Mouse (Mus musculus): ENCODE measurements around the gene 4930412O13Rik. TPM values are rescaled to one million over a fixed set of nuclear protein-coding genes. Genes with fewer than 3 reads are reported as not detected.

4930412O13Rik gene
- not detected in 2 replicates for polyA plus RNA-seq (2015; fragmentation: Nextera tagmentation; extraction: Ambion mirVana)

GRCm38 (mm10) chr2:9881051-9881591, at the start of gene 4930412O13Rik:
Gene 4930412O13Rik (plus strand): TSS chr2:9881252.
- ATAC-seq (ENCODE audit: low read depth): no peak
- H3K4me2 ChIP-seq (ENCODE audit: low read depth, low read length): peak within 1 kb of the TSS; percentile 81
- no peaks in the 10 kb centered on the region; the same call in none of the 2 replicates for H3K4me1 ChIP-seq (ENCODE audit: control insufficient read depth, low read depth, low read length)
- no peaks in the 10 kb centered on the region for H3K36me3 ChIP-seq (ENCODE audit: control insufficient read depth, insufficient read depth)
- 4% methylated on average over 31 of the region's 35 CpGs for WGBS (ENCODE audit: insufficient replicate concordance)
- no peak within 1 kb of the TSS for H3K9ac ChIP-seq (ENCODE audit: low read depth, low read length)
- H3K27me3 ChIP-seq (ENCODE audit: control insufficient read depth, insufficient read depth, low read depth, low read length): peaks cover 100% of the 10 kb centered on the region
- peak within 1 kb of the TSS; percentile 28 for H3K4me3 ChIP-seq (ENCODE audit: low read depth, low read length)
- H3K27ac ChIP-seq (ENCODE audit: low read length): no peak within 1 kb of the TSS
- no peaks in the 10 kb centered on the region for H3K9me3 ChIP-seq (replicated peaks; ENCODE audit: control insufficient read depth, low read length)

DNA sequence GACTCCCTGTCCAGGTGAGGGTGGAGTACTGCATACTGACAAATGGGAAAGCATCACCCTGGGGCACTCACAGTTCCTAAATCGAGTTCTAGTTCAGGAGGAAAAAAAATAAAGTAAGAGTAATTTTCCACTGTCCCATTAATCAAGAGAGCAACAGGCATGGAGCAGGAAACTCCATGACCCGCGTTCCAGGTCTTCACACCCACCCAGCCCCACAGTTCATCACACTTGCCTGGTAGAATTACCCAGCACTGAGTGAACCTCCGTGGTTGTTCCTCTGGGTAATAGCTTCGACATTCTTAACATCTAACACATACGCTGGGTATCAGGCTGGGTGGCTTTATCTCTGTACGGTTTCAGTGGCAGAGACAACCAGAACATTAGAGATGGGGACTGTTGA, 47.3 kb upstream of the 4930412O13Rik start:
- 59% methylated on average over 7 of the region's 7 CpGs for WGBS (ENCODE audit: insufficient replicate concordance)
- no peak for ATAC-seq (ENCODE audit: low read depth)
- no peaks in the 10 kb centered on the region for H3K9me3 ChIP-seq (replicated peaks; ENCODE audit: control insufficient read depth, low read length)

DNA sequence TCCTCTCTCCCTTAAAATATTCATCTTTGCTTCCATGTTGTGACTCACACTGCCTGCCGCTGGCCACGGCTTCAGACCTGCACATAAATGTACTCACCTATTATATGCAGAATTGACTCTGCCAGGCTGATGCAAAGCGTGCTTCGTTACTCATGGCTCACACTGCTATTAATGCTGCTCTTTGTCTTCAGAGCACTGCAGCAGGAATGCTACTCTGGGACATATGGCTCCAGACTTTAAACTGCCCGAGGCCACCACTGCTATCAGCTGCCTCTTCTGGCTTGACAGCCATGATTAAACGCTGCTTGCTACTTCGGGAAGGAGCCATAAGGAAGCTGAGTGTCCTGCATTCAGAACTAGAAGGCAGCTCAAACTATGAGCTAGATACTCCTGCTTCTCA, 45.9 kb upstream of the 4930412O13Rik start:
- Histone ChIP-seq H3K4me2 (ENCODE audit: low read depth, low read length) (no peak overlapping the region), H3K4me3 (ENCODE audit: low read depth, low read length) (no peak overlapping the region), H3K9ac (ENCODE audit: low read depth, low read length) (no peak overlapping the region), H3K27me3 (ENCODE audit: control insufficient read depth, insufficient read depth, low read depth, low read length) (no peaks in the 10 kb centered on the region), H3K27ac (ENCODE audit: low read length) (no peak overlapping the region), H3K4me1 (ENCODE audit: control insufficient read depth, low read depth, low read length) (no peaks in the 10 kb centered on the region), H3K36me3 (ENCODE audit: control insufficient read depth, insufficient read depth) (no peaks in the 10 kb centered on the region), H3K9me3 (replicated peaks; ENCODE audit: control insufficient read depth, low read length) (no peaks in the 10 kb centered on the region)
- WGBS (ENCODE audit: insufficient replicate concordance): 64% methylated on average over 7 of the region's 7 CpGs
- ATAC-seq (ENCODE audit: low read depth): no peak

More for the DNA sequence above, 47.3 kb upstream of the 4930412O13Rik start:
- no peak overlapping the region for H3K4me2 ChIP-seq (ENCODE audit: low read depth, low read length)
- no peak overlapping the region for H3K9ac ChIP-seq (ENCODE audit: low read depth, low read length)
- H3K4me3 ChIP-seq (ENCODE audit: low read depth, low read length): no peak overlapping the region
- H3K4me1 ChIP-seq (ENCODE audit: control insufficient read depth, low read depth, low read length): no peaks in the 10 kb centered on the region
- no peaks in the 10 kb centered on the region for H3K27me3 ChIP-seq (ENCODE audit: control insufficient read depth, insufficient read depth, low read depth, low read length)
- no peaks in the 10 kb centered on the region for H3K36me3 ChIP-seq (ENCODE audit: control insufficient read depth, insufficient read depth)
- no peak overlapping the region for H3K27ac ChIP-seq (ENCODE audit: low read length)

- Histone ChIP-seq H3K4me2 (ENCODE audit: low read depth, low read length) (no peak overlapping the region), H3K36me3 (ENCODE audit: control insufficient read depth, insufficient read depth) (no peaks in the 10 kb centered on the region), H3K4me1 (ENCODE audit: control insufficient read depth, low read depth, low read length) (no peaks in the 10 kb centered on the region), H3K9me3 (replicated peaks; ENCODE audit: control insufficient read depth, low read length) (no peaks in the 10 kb centered on the region), H3K27ac (ENCODE audit: low read length) (no peak overlapping the region), H3K4me3 (ENCODE audit: low read depth, low read length) (no peak overlapping the region), H3K9ac (ENCODE audit: low read depth, low read length) (no peak overlapping the region), H3K27me3 (ENCODE audit: control insufficient read depth, insufficient read depth, low read depth, low read length) (no peaks in the 10 kb centered on the region)
- no peak for ATAC-seq (ENCODE audit: low read depth)
- 63% methylated on average over 13 of the region's 13 CpGs for WGBS (ENCODE audit: insufficient replicate concordance)
Measured at GRCm38 (mm10) chr2:9852851-9853576, 28.0 kb upstream of the 4930412O13Rik start.

DNA sequence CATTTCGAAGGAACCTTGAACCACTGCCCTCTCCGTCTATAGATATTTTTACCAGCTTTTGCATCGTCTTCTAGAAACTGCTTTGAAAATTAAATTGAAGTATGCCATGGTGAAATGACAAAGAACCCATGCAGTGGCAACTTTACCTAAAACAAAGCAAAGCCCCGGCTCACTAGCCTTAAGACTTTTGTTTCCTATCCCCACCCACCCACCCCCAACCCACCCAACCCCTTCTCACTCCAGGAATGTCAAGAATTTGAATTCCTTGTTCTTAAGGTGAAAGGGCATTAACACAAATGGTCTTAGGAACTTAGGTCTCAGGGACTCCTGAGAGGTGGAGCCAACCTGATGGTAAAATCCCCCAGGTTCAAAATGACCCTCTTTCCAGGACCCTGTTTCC, 25.2 kb upstream of the 4930412O13Rik start:
- no peaks in the 10 kb centered on the region for H3K9me3 ChIP-seq (replicated peaks; ENCODE audit: control insufficient read depth, low read length)
- H3K4me3 ChIP-seq (ENCODE audit: low read depth, low read length): no peak overlapping the region
- no peaks in the 10 kb centered on the region for H3K4me1 ChIP-seq (ENCODE audit: control insufficient read depth, low read depth, low read length)
- ATAC-seq (ENCODE audit: low read depth): no peak
- H3K36me3 ChIP-seq (ENCODE audit: control insufficient read depth, insufficient read depth): no peaks in the 10 kb centered on the region
- H3K27ac ChIP-seq (ENCODE audit: low read length): no peak overlapping the region
- WGBS (ENCODE audit: insufficient replicate concordance): 39% methylated on average over 4 of the region's 4 CpGs
- no peak overlapping the region for H3K9ac ChIP-seq (ENCODE audit: low read depth, low read length)
- H3K4me2 ChIP-seq (ENCODE audit: low read depth, low read length): no peak overlapping the region
- H3K27me3 ChIP-seq (ENCODE audit: control insufficient read depth, insufficient read depth, low read depth, low read length): no peaks in the 10 kb centered on the region

DNA sequence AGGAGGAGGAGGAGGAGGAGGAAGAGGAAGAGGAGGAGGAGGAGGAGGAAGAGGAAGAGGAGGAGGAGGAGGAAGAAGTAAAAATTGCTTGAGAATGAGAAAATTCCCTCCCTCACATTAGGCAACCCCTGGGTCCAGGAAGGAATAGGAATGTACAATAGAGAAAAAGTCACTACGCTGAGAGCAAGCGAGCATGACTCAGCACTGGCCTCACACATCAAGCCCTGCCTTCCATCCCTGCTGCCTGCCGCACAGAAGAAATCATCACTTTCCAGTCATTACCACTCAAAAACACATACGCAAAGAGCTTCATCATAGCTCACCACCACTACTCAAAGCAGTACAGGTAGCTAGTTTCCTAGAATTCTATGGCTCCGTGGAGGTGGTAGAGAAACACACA, 20.4 kb upstream of the 4930412O13Rik start:
- no peaks in the 10 kb centered on the region for H3K4me1 ChIP-seq (ENCODE audit: control insufficient read depth, low read depth, low read length)
- H3K4me3 ChIP-seq (ENCODE audit: low read depth, low read length): no peak overlapping the region
- WGBS (ENCODE audit: insufficient replicate concordance): 47% methylated on average over 5 of the region's 5 CpGs
- H3K4me2 ChIP-seq (ENCODE audit: low read depth, low read length): no peak overlapping the region
- ATAC-seq (ENCODE audit: low read depth): no peak
- H3K36me3 ChIP-seq (ENCODE audit: control insufficient read depth, insufficient read depth): no peaks in the 10 kb centered on the region
- no peaks in the 10 kb centered on the region for H3K27me3 ChIP-seq (ENCODE audit: control insufficient read depth, insufficient read depth, low read depth, low read length)
- H3K27ac ChIP-seq (ENCODE audit: low read length): no peak overlapping the region
- H3K9ac ChIP-seq (ENCODE audit: low read depth, low read length): no peak overlapping the region
- H3K9me3 ChIP-seq (replicated peaks; ENCODE audit: control insufficient read depth, low read length): no peaks in the 10 kb centered on the region

DNA sequence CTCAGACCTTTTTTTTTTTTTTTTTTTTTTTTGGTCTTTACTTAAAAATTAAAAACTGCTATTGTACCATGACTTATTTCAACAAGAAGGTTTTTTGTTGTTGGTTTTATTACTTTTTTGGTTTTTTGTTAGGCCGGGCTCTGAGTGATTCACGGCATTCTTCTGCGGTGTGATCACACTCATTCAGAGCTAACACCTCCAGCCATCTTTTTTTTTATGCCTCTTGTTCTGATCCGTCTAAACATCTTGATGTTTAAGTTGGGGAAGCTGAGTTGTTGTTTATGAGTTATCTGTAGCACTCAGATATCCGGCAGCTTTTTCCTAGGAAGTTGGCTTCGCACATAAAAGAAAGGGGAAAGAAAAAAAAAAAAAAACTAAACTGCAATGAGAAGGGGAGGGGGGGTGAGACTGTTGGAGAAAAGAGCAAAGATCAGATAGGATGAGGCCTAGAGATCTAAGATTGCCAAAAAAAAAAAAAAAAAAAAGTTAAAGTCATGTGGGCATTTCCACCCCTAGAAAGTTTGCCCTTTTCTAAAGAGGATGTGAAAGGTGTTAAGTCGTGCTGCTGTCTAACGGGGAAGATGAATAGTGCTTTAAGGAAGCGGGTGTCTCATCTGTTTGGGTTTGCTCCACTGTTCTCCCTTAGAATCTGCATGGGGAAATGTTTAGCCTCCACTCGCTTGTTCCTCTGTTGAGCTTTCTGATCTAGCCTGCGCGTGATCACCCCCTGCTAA, 13.8 kb upstream of the 4930412O13Rik start:
- Histone ChIP-seq H3K4me3 (ENCODE audit: low read depth, low read length) (no peak overlapping the region), H3K4me2 (ENCODE audit: low read depth, low read length) (no peak overlapping the region), H3K27ac (ENCODE audit: low read length) (no peak overlapping the region), H3K9me3 (replicated peaks; ENCODE audit: control insufficient read depth, low read length) (no peaks in the 10 kb centered on the region), H3K36me3 (ENCODE audit: control insufficient read depth, insufficient read depth) (no peaks in the 10 kb centered on the region), H3K9ac (ENCODE audit: low read depth, low read length) (no peak overlapping the region), H3K27me3 (ENCODE audit: control insufficient read depth, insufficient read depth, low read depth, low read length) (peaks cover 4% of the 10 kb centered on the region), H3K4me1 (ENCODE audit: control insufficient read depth, low read depth, low read length) (no peaks in the 10 kb centered on the region)
- WGBS (ENCODE audit: insufficient replicate concordance): 28% methylated on average over 12 of the region's 12 CpGs
- ATAC-seq (ENCODE audit: low read depth): no peak

DNA sequence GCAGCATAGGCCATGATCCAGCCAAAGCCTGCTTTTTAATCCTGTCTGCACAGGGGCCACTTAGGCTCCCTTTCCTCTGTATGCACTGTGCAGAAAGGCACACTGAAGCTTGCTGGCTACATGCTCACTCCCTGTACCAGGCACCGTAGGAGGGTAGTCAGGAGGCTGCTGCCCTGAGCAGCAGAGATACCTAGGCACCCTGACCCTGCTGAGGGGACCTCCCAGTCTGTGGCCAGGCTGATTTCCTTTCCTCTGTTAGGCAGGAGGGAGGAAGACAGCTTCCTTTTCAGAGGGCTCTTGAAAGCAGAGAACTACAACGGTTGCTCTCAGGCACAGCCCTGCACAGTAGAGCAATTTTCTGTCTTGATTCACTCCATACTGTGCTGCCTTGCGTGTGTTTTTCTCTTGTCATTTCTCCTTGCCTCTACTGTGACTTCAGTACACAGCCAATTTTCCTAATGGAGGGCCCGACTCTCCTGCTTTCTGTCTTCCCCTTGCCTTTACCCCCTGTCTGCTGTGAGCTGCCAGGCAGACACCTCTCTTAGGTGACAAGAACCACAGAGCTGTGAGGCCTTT, 9.8 kb upstream of the 4930412O13Rik start:
- WGBS (ENCODE audit: insufficient replicate concordance): 10% methylated on average over 4 of the region's 4 CpGs
- Histone ChIP-seq H3K4me2 (ENCODE audit: low read depth, low read length) (no peak overlapping the region), H3K4me1 (ENCODE audit: control insufficient read depth, low read depth, low read length) (no peaks in the 10 kb centered on the region; the same call in none of the 2 replicates), H3K9ac (ENCODE audit: low read depth, low read length) (no peak overlapping the region), H3K27ac (ENCODE audit: low read length) (no peak overlapping the region), H3K4me3 (ENCODE audit: low read depth, low read length) (no peak overlapping the region), H3K9me3 (replicated peaks; ENCODE audit: control insufficient read depth, low read length) (no peaks in the 10 kb centered on the region), H3K27me3 (ENCODE audit: control insufficient read depth, insufficient read depth, low read depth, low read length) (peaks cover 33% of the 10 kb centered on the region), H3K36me3 (ENCODE audit: control insufficient read depth, insufficient read depth) (no peaks in the 10 kb centered on the region)
- no peak for ATAC-seq (ENCODE audit: low read depth)

Measured in liver, embryonic 16.5 days (tissue).